Mouse (Mus musculus): ENCODE results near the gene Nt5m. TPM values are rescaled to one million over a fixed set of nuclear protein-coding genes. Genes with fewer than 3 reads are reported as not detected.
"Not testable (repeated sequence)": the region's sequence is repeated elsewhere in the genome, so short reads cannot be mapped to it uniquely, and the experiment has no call there.

Nt5m gene
- total RNA-seq (2015) (12.4 and 18.8 TPM in 2 replicates), total RNA-seq (2017) (15.1 and 15.7 TPM in 2 replicates)

- peak; percentile 94 for ATAC-seq (replicated peaks; ENCODE audit: poor library complexity)
These were observed at the start of gene Nt5m for GRCm38 (mm10) chr11:59839008-59839458. Nt5m (plus strand) TSS chr11:59839447.

- no peak for ATAC-seq (replicated peaks; ENCODE audit: poor library complexity)
These were observed 45.9 kb upstream of the Nt5m start for GRCm38 (mm10) chr11:59793390-59793789.

GRCm38 (mm10) chr11:59800412-59800811 lies 38.8 kb upstream of the Nt5m start:
- ATAC-seq (replicated peaks; ENCODE audit: poor library complexity): peak; percentile 55; the same call in 1 of the 2 replicates

- no peak for ATAC-seq (replicated peaks; ENCODE audit: poor library complexity)
These were observed 37.4 kb upstream of the Nt5m start for GRCm38 (mm10) chr11:59801881-59802280.

GRCm38 (mm10) chr11:59803516-59803915 lies 35.7 kb upstream of the Nt5m start:
- no peak for ATAC-seq (replicated peaks; ENCODE audit: poor library complexity)

- no peak for ATAC-seq (replicated peaks; ENCODE audit: poor library complexity)
These were observed 34.7 kb upstream of the Nt5m start for GRCm38 (mm10) chr11:59804409-59805110.

GRCm38 (mm10) chr11:59805256-59805655 lies 34.0 kb upstream of the Nt5m start:
- no peak for ATAC-seq (replicated peaks; ENCODE audit: poor library complexity)

GRCm38 (mm10) chr11:59805656-59806055 lies 33.6 kb upstream of the Nt5m start:
- ATAC-seq (replicated peaks; ENCODE audit: poor library complexity): no peak

GRCm38 (mm10) chr11:59808170-59808960 lies 30.9 kb upstream of the Nt5m start:
- ATAC-seq (replicated peaks; ENCODE audit: poor library complexity): no peak

GRCm38 (mm10) chr11:59809071-59809669 lies 30.1 kb upstream of the Nt5m start:
- peak; percentile 76 for ATAC-seq (replicated peaks; ENCODE audit: poor library complexity)

- peak; percentile 79 for ATAC-seq (replicated peaks; ENCODE audit: poor library complexity)
These were observed 29.4 kb upstream of the Nt5m start, which contains the start of gene Flcn for GRCm38 (mm10) chr11:59809670-59810474. Flcn (minus strand) TSS chr11:59810016.

GRCm38 (mm10) chr11:59810480-59811158 lies 28.6 kb upstream of the Nt5m start:
- ATAC-seq (replicated peaks; ENCODE audit: poor library complexity): no peak

GRCm38 (mm10) chr11:59811211-59811610 lies 28.0 kb upstream of the Nt5m start:
- no peak for ATAC-seq (replicated peaks; ENCODE audit: poor library complexity)

GRCm38 (mm10) chr11:59813276-59813675 lies 26.0 kb upstream of the Nt5m start:
- no peak for ATAC-seq (replicated peaks; ENCODE audit: poor library complexity)

- ATAC-seq (replicated peaks; ENCODE audit: poor library complexity): no peak
These were observed 24.9 kb upstream of the Nt5m start for GRCm38 (mm10) chr11:59814311-59814710.

- ATAC-seq (replicated peaks; ENCODE audit: poor library complexity): no peak
These were observed 24.3 kb upstream of the Nt5m start for GRCm38 (mm10) chr11:59814936-59815335.

- ATAC-seq (replicated peaks; ENCODE audit: poor library complexity): no peak
These were observed 23.7 kb upstream of the Nt5m start for GRCm38 (mm10) chr11:59815482-59816065.

GRCm38 (mm10) chr11:59817916-59818315 lies 21.3 kb upstream of the Nt5m start:
- ATAC-seq (replicated peaks; ENCODE audit: poor library complexity): no peak

GRCm38 (mm10) chr11:59821625-59822024 lies 17.6 kb upstream of the Nt5m start:
- ATAC-seq (replicated peaks; ENCODE audit: poor library complexity): no peak

GRCm38 (mm10) chr11:59837789-59838188 lies 1.5 kb upstream of the Nt5m start:
- ATAC-seq (replicated peaks; ENCODE audit: poor library complexity): not testable (repeated sequence)
